Mouse (Mus musculus) lung, embryonic 16.5 days (tissue): ENCODE results near the gene Vmn1r16. TPM values are rescaled to one million over a fixed set of nuclear protein-coding genes. Genes with fewer than 3 reads are reported as not detected.

Source experiments
- polyA plus RNA-seq: library from polyadenylated mRNA; unstranded; fragments of >200 nt; fragmentation: Nextera tagmentation; extraction: Ambion mirVana; gene quantifications from 2 replicates; pipeline ENCODE4 v1.2.1, GENCODE M21; 2015

Gene Vmn1r16
- polyA plus RNA-seq, 1 experiment from 2014 or later, result not detected

Other genes starting within 250 kb of the Vmn1r16 start
- not detected in 2 replicates for gene Vmn1r10, start 220.0 kb downstream of the Vmn1r16 start, polyA plus RNA-seq
- gene Vmn1r11, start 196.0 kb downstream of the Vmn1r16 start, polyA plus RNA-seq, result not detected in 2 replicates
- not detected in 2 replicates for gene Vmn1r12, start 172.6 kb downstream of the Vmn1r16 start, polyA plus RNA-seq
- not detected in 2 replicates for gene Vmn1r13, start 126.2 kb downstream of the Vmn1r16 start, polyA plus RNA-seq
- not detected in 2 replicates for gene Vmn1r14, start 97.8 kb downstream of the Vmn1r16 start, polyA plus RNA-seq
- not detected in 2 replicates for gene Vmn1r15, start 71.5 kb downstream of the Vmn1r16 start, polyA plus RNA-seq
- not detected in 2 replicates for gene Vmn1r17, start 34.2 kb upstream of the Vmn1r16 start, polyA plus RNA-seq
- not detected in 2 replicates for gene Vmn1r18, start 66.3 kb upstream of the Vmn1r16 start, polyA plus RNA-seq
- not detected in 2 replicates for gene Vmn1r19, start 74.3 kb upstream of the Vmn1r16 start, polyA plus RNA-seq
- 0.08 TPM in 1 of 2 replicates, not detected in the other for gene Vmn1r20, start 99.4 kb upstream of the Vmn1r16 start, polyA plus RNA-seq
- 7.6 and 9.4 TPM in 2 replicates for gene Ppm1k, start 206.0 kb upstream of the Vmn1r16 start, polyA plus RNA-seq